Mouse (Mus musculus): ENCODE measurements around the gene Gng12. TPM values are rescaled to one million over a fixed set of nuclear protein-coding genes. Genes with fewer than 3 reads are reported as not detected.

Gene Gng12
- total RNA-seq, 1 experiment = 14.3 TPM

- no peak overlapping the region for H3K4me3 ChIP-seq (ENCODE audit: insufficient read depth in 1 of 2, low read depth in 1 of 2, low read length in 2 of 2, poor library complexity in 1 of 2, severe bottlenecking in 1 of 2)
- no peak for TF ChIP-seq ZC3H11A (IDR thresholded peaks at IDR 0.05; ENCODE audit: borderline replicate concordance, low read depth, low read length)
- no peak for TF ChIP-seq CHD2 (IDR thresholded peaks at IDR 0.05; ENCODE audit: low read depth, low read length)
- TF ChIP-seq ZNF384 (IDR thresholded peaks at IDR 0.05; ENCODE audit: low read depth, low read length) = no peak
- no peak for TF ChIP-seq MAFK (IDR thresholded peaks at IDR 0.05; ENCODE audit: insufficient read depth, low read depth, low read length)
- TF ChIP-seq HCFC1 (IDR thresholded peaks at IDR 0.05; ENCODE audit: borderline replicate concordance, insufficient read depth, low read length) = no peak
- in situ Hi-C loops (cut with MboI; ENCODE audit: low sequenced_read_pairs in 2 of 2, unreplicated experiment in 2 of 2) = no loop called here
- DNase-seq (ENCODE audit: low read depth, low spot score) = no peak
- no peaks in the 10 kb centered on the region for H3K36me3 ChIP-seq (ENCODE audit: control insufficient read depth, insufficient read depth, low read length, poor library complexity, severe bottlenecking)
- no peaks in the 10 kb centered on the region for H3K9me3 ChIP-seq (ENCODE audit: control insufficient read depth, insufficient read depth, low read depth, low read length)
- H3K4me1 ChIP-seq (ENCODE audit: control insufficient read depth in 2 of 2, insufficient read depth in 2 of 2, low read length in 2 of 2, poor library complexity in 1 of 2) = no peaks in the 10 kb centered on the region
- H3K9ac ChIP-seq (ENCODE audit: insufficient read depth, low read depth, low read length, poor library complexity, severe bottlenecking) = no peak overlapping the region
- H3K27ac ChIP-seq (ENCODE audit: insufficient read depth, low read depth, low read length, poor library complexity, severe bottlenecking) = no peak overlapping the region
These were observed 36.1 kb downstream of the Gng12 start for GRCm38 (mm10) chr6:66932206-66932819.

- Histone ChIP-seq H3K27ac (ENCODE audit: insufficient read depth, low read depth, low read length, poor library complexity, severe bottlenecking) (no peak overlapping the region), H3K4me3 (ENCODE audit: insufficient read depth in 1 of 2, low read depth in 1 of 2, low read length in 2 of 2, poor library complexity in 1 of 2, severe bottlenecking in 1 of 2) (no peak overlapping the region), H3K9ac (ENCODE audit: insufficient read depth, low read depth, low read length, poor library complexity, severe bottlenecking) (no peak overlapping the region), H3K4me1 (ENCODE audit: control insufficient read depth in 2 of 2, insufficient read depth in 2 of 2, low read length in 2 of 2, poor library complexity in 1 of 2) (peaks cover 0 to 7% of the 10 kb centered on the region in 2 experiments; a peak in 2 of 4 replicates), H3K36me3 (ENCODE audit: control insufficient read depth, insufficient read depth, low read length, poor library complexity, severe bottlenecking) (no peaks in the 10 kb centered on the region), H3K9me3 (ENCODE audit: control insufficient read depth, insufficient read depth, low read depth, low read length) (no peaks in the 10 kb centered on the region)
- DNase-seq (ENCODE audit: low read depth, low spot score) = no peak
- in situ Hi-C loops (cut with MboI; ENCODE audit: low sequenced_read_pairs in 2 of 2, unreplicated experiment in 2 of 2) = no loop called here
- TF ChIP-seq CHD2 (IDR thresholded peaks at IDR 0.05; ENCODE audit: low read depth, low read length) (no peak), HCFC1 (IDR thresholded peaks at IDR 0.05; ENCODE audit: borderline replicate concordance, insufficient read depth, low read length) (no peak), ZC3H11A (IDR thresholded peaks at IDR 0.05; ENCODE audit: borderline replicate concordance, low read depth, low read length) (no peak), MAFK (IDR thresholded peaks at IDR 0.05; ENCODE audit: insufficient read depth, low read depth, low read length) (no peak), ZNF384 (IDR thresholded peaks at IDR 0.05; ENCODE audit: low read depth, low read length) (no peak)
These were observed 44.5 kb downstream of the Gng12 start for GRCm38 (mm10) chr6:66940656-66941235.

GRCm38 (mm10) chr6:66941792-66942191, 45.6 kb downstream of the Gng12 start:
- DNase-seq (ENCODE audit: low read depth, low spot score) = no peak
- TF ChIP-seq ZC3H11A (IDR thresholded peaks at IDR 0.05; ENCODE audit: borderline replicate concordance, low read depth, low read length) (no peak), HCFC1 (IDR thresholded peaks at IDR 0.05; ENCODE audit: borderline replicate concordance, insufficient read depth, low read length) (no peak), CHD2 (IDR thresholded peaks at IDR 0.05; ENCODE audit: low read depth, low read length) (no peak), ZNF384 (IDR thresholded peaks at IDR 0.05; ENCODE audit: low read depth, low read length) (no peak)
- Histone ChIP-seq H3K4me1 (ENCODE audit: control insufficient read depth in 2 of 2, insufficient read depth in 2 of 2, low read length in 2 of 2, poor library complexity in 1 of 2) (peaks cover 0 to 7% of the 10 kb centered on the region in 2 experiments; a peak in 2 of 4 replicates), H3K4me3 (ENCODE audit: insufficient read depth in 1 of 2, low read depth in 1 of 2, low read length in 2 of 2, poor library complexity in 1 of 2, severe bottlenecking in 1 of 2) (no peak overlapping the region), H3K9ac (ENCODE audit: insufficient read depth, low read depth, low read length, poor library complexity, severe bottlenecking) (no peak overlapping the region), H3K27ac (ENCODE audit: insufficient read depth, low read depth, low read length, poor library complexity, severe bottlenecking) (no peak overlapping the region), H3K9me3 (ENCODE audit: control insufficient read depth, insufficient read depth, low read depth, low read length) (no peaks in the 10 kb centered on the region), H3K36me3 (ENCODE audit: control insufficient read depth, insufficient read depth, low read length, poor library complexity, severe bottlenecking) (no peaks in the 10 kb centered on the region)
- in situ Hi-C loops (cut with MboI; ENCODE audit: low sequenced_read_pairs in 2 of 2, unreplicated experiment in 2 of 2) = no loop called here

- TF ChIP-seq MAFK (IDR thresholded peaks at IDR 0.05; ENCODE audit: insufficient read depth, low read depth, low read length) (no peak), HCFC1 (IDR thresholded peaks at IDR 0.05; ENCODE audit: borderline replicate concordance, insufficient read depth, low read length) (no peak), ZC3H11A (IDR thresholded peaks at IDR 0.05; ENCODE audit: borderline replicate concordance, low read depth, low read length) (no peak), ZNF384 (IDR thresholded peaks at IDR 0.05; ENCODE audit: low read depth, low read length) (no peak), CHD2 (IDR thresholded peaks at IDR 0.05; ENCODE audit: low read depth, low read length) (no peak)
- H3K27ac ChIP-seq (ENCODE audit: insufficient read depth, low read depth, low read length, poor library complexity, severe bottlenecking) = no peak overlapping the region
These were observed 46.6 kb downstream of the Gng12 start for GRCm38 (mm10) chr6:66942826-66943225.

More at GRCm38 (mm10) chr6:66942826-66943225, 46.6 kb downstream of the Gng12 start:
- peaks cover 0 to 7% of the 10 kb centered on the region in 2 experiments; a peak in 2 of 4 replicates for H3K4me1 ChIP-seq (ENCODE audit: control insufficient read depth in 2 of 2, insufficient read depth in 2 of 2, low read length in 2 of 2, poor library complexity in 1 of 2)
- no peak for DNase-seq (ENCODE audit: low read depth, low spot score)
- no peaks in the 10 kb centered on the region for H3K36me3 ChIP-seq (ENCODE audit: control insufficient read depth, insufficient read depth, low read length, poor library complexity, severe bottlenecking)
- H3K9ac ChIP-seq (ENCODE audit: insufficient read depth, low read depth, low read length, poor library complexity, severe bottlenecking) = no peak overlapping the region
- no peaks in the 10 kb centered on the region for H3K9me3 ChIP-seq (ENCODE audit: control insufficient read depth, insufficient read depth, low read depth, low read length)
- no peak overlapping the region for H3K4me3 ChIP-seq (ENCODE audit: insufficient read depth in 1 of 2, low read depth in 1 of 2, low read length in 2 of 2, poor library complexity in 1 of 2, severe bottlenecking in 1 of 2)
- in situ Hi-C loops (cut with MboI; ENCODE audit: low sequenced_read_pairs in 2 of 2, unreplicated experiment in 2 of 2) = no loop called here

All from ES-E14 (cell line).